Mouse (Mus musculus) ES-Bruce4 (cell line): ENCODE measurements around the gene Izumo4.

Source experiments
- CTCF ChIP-seq: IDR thresholded peaks from one replicate; pipeline ENCODE4 v1.8.1; 2011; ENCODE audit warnings: low read depth, low read length
- POLR2A ChIP-seq: IDR thresholded peaks from one replicate; pipeline ENCODE4 v1.8.1; 2011; ENCODE audit warnings: low read length; ENCODE audit not compliant: insufficient read depth

GRCm38 (mm10) chr10:80669018-80669417 is 33.0 kb upstream of the Izumo4 start:
- no peak for TF ChIP-seq POLR2A
- TF ChIP-seq CTCF, result no peak
